Mouse (Mus musculus): ENCODE measurements at regions not wholly inside any gene's neighbourhood (a gene's known extent, or its start where the extent isn't known, plus 50 kb on each side); places are given as distances from the start of the nearest gene placed in this dataset.

- Histone ChIP-seq H3K4me1 (ENCODE audit: control insufficient read depth, insufficient read depth, low read length) (no peaks in the 10 kb centered on the region), H3K27ac (ENCODE audit: insufficient read depth, low read length) (no peak overlapping the region), H3K4me3 (ENCODE audit: insufficient read depth, low read length) (no peak overlapping the region)
- no peak for TF ChIP-seq POLR2A (IDR thresholded peaks at IDR 0.05; ENCODE audit: extremely low read depth, insufficient read depth, low read length)
- TF ChIP-seq CTCF (IDR thresholded peaks at IDR 0.05; ENCODE audit: extremely low read depth, insufficient read depth, low read length) = no peak
These were observed 70.6 kb downstream of the Npy start for GRCm38 (mm10) chr6:49893113-49893512.

GRCm38 (mm10) chr6:49899146-49899545 is 76.6 kb downstream of the Npy start:
- no peaks in the 10 kb centered on the region for H3K4me1 ChIP-seq (ENCODE audit: control insufficient read depth, insufficient read depth, low read length)
- TF ChIP-seq CTCF (IDR thresholded peaks at IDR 0.05; ENCODE audit: extremely low read depth, insufficient read depth, low read length) = no peak
- H3K4me3 ChIP-seq (ENCODE audit: insufficient read depth, low read length) = no peak overlapping the region
- no peak overlapping the region for H3K27ac ChIP-seq (ENCODE audit: insufficient read depth, low read length)

- H3K4me1 ChIP-seq (ENCODE audit: control insufficient read depth, insufficient read depth, low read length) = no peaks in the 10 kb centered on the region
- no peak overlapping the region for H3K4me3 ChIP-seq (ENCODE audit: insufficient read depth, low read length)
- H3K27ac ChIP-seq (ENCODE audit: insufficient read depth, low read length) = no peak overlapping the region
- TF ChIP-seq CTCF (IDR thresholded peaks at IDR 0.05; ENCODE audit: extremely low read depth, insufficient read depth, low read length) (no peak), POLR2A (IDR thresholded peaks at IDR 0.05; ENCODE audit: extremely low read depth, insufficient read depth, low read length) (no peak)
These were observed 79.0 kb downstream of the Npy start for GRCm38 (mm10) chr6:49901512-49901911.

GRCm38 (mm10) chr6:49904001-49904400 is 81.5 kb downstream of the Npy start:
- TF ChIP-seq POLR2A (IDR thresholded peaks at IDR 0.05; ENCODE audit: extremely low read depth, insufficient read depth, low read length) (no peak), CTCF (IDR thresholded peaks at IDR 0.05; ENCODE audit: extremely low read depth, insufficient read depth, low read length) (no peak)
- Histone ChIP-seq H3K4me3 (ENCODE audit: insufficient read depth, low read length) (no peak overlapping the region), H3K4me1 (ENCODE audit: control insufficient read depth, insufficient read depth, low read length) (no peaks in the 10 kb centered on the region), H3K27ac (ENCODE audit: insufficient read depth, low read length) (no peak overlapping the region)

- Histone ChIP-seq H3K27ac (ENCODE audit: insufficient read depth, low read length) (no peak overlapping the region), H3K4me1 (ENCODE audit: control insufficient read depth, insufficient read depth, low read length) (no peaks in the 10 kb centered on the region), H3K4me3 (ENCODE audit: insufficient read depth, low read length) (no peak overlapping the region)
- TF ChIP-seq POLR2A (IDR thresholded peaks at IDR 0.05; ENCODE audit: extremely low read depth, insufficient read depth, low read length) = no peak
- TF ChIP-seq CTCF (IDR thresholded peaks at IDR 0.05; ENCODE audit: extremely low read depth, insufficient read depth, low read length) = no peak
These were observed 83.9 kb downstream of the Npy start for GRCm38 (mm10) chr6:49906456-49906855.

GRCm38 (mm10) chr6:49919089-49919812 is 96.7 kb downstream of the Npy start:
- H3K4me1 ChIP-seq (ENCODE audit: control insufficient read depth, insufficient read depth, low read length) = no peaks in the 10 kb centered on the region
- no peak overlapping the region for H3K4me3 ChIP-seq (ENCODE audit: insufficient read depth, low read length)
- TF ChIP-seq POLR2A (IDR thresholded peaks at IDR 0.05; ENCODE audit: extremely low read depth, insufficient read depth, low read length) (no peak), CTCF (IDR thresholded peaks at IDR 0.05; ENCODE audit: extremely low read depth, insufficient read depth, low read length) (peak; percentile 64)
- no peak overlapping the region for H3K27ac ChIP-seq (ENCODE audit: insufficient read depth, low read length)

GRCm38 (mm10) chr6:49919813-49920170 is 97.3 kb downstream of the Npy start:
- no peak overlapping the region for H3K4me3 ChIP-seq (ENCODE audit: insufficient read depth, low read length)
- no peaks in the 10 kb centered on the region for H3K4me1 ChIP-seq (ENCODE audit: control insufficient read depth, insufficient read depth, low read length)
- TF ChIP-seq POLR2A (IDR thresholded peaks at IDR 0.05; ENCODE audit: extremely low read depth, insufficient read depth, low read length) (no peak), CTCF (IDR thresholded peaks at IDR 0.05; ENCODE audit: extremely low read depth, insufficient read depth, low read length) (no peak)
- no peak overlapping the region for H3K27ac ChIP-seq (ENCODE audit: insufficient read depth, low read length)

- TF ChIP-seq CTCF (IDR thresholded peaks at IDR 0.05; ENCODE audit: extremely low read depth, insufficient read depth, low read length) (no peak), POLR2A (IDR thresholded peaks at IDR 0.05; ENCODE audit: extremely low read depth, insufficient read depth, low read length) (no peak)
- Histone ChIP-seq H3K27ac (ENCODE audit: insufficient read depth, low read length) (no peak overlapping the region), H3K4me3 (ENCODE audit: insufficient read depth, low read length) (no peak overlapping the region), H3K4me1 (ENCODE audit: control insufficient read depth, insufficient read depth, low read length) (no peaks in the 10 kb centered on the region)
These were observed 101.8 kb downstream of the Npy start for GRCm38 (mm10) chr6:49924296-49924695.

- H3K4me3 ChIP-seq (ENCODE audit: insufficient read depth, low read length) = no peak overlapping the region
- no peaks in the 10 kb centered on the region for H3K4me1 ChIP-seq (ENCODE audit: control insufficient read depth, insufficient read depth, low read length)
- TF ChIP-seq CTCF (IDR thresholded peaks at IDR 0.05; ENCODE audit: extremely low read depth, insufficient read depth, low read length) (no peak), POLR2A (IDR thresholded peaks at IDR 0.05; ENCODE audit: extremely low read depth, insufficient read depth, low read length) (no peak)
- H3K27ac ChIP-seq (ENCODE audit: insufficient read depth, low read length) = no peak overlapping the region
These were observed 105.6 kb downstream of the Npy start for GRCm38 (mm10) chr6:49928075-49928474.

- Histone ChIP-seq H3K4me3 (ENCODE audit: insufficient read depth, low read length) (no peak overlapping the region), H3K27ac (ENCODE audit: insufficient read depth, low read length) (no peak overlapping the region), H3K4me1 (ENCODE audit: control insufficient read depth, insufficient read depth, low read length) (no peaks in the 10 kb centered on the region)
- TF ChIP-seq CTCF (IDR thresholded peaks at IDR 0.05; ENCODE audit: extremely low read depth, insufficient read depth, low read length) = peak; percentile 27; the same call in 1 of the 2 replicates
- no peak for TF ChIP-seq POLR2A (IDR thresholded peaks at IDR 0.05; ENCODE audit: extremely low read depth, insufficient read depth, low read length)
These were observed 107.6 kb downstream of the Npy start for GRCm38 (mm10) chr6:49930104-49930503.

All from cortical plate, adult 2 months (tissue).